Mouse (Mus musculus) liver, embryonic 13.5 days (tissue): ENCODE measurements around the gene Mdm4. TPM values are rescaled to one million over a fixed set of nuclear protein-coding genes. Genes with fewer than 3 reads are reported as not detected.
A peak's percentile ranks its signal among the peaks of the same experiment; 100 is the strongest.
"Not testable (repeated sequence)": the region's sequence is repeated elsewhere in the genome, so short reads cannot be mapped to it uniquely, and the experiment has no call there.

Experiments used
- ATAC-seq: fragments of 200-750 bp; cut with Nextera tagmentation; 2 replicates; pipeline ENCODE4 v1.8.0; 2017; ENCODE audit warnings: low read depth, mild to moderate bottlenecking, moderate number of reproducible peaks, moderate library complexity
- DNase-seq: peaks from one replicate; pipeline ENCODE4 v3.0.0; 2022
- H3K27ac ChIP-seq: fragments of 300-500 bp; sonication (generic); 2 replicates; pipeline ENCODE4 v1.5.1; 2015; ENCODE audit warnings: moderate library complexity, mild to moderate bottlenecking, inconsistent platforms
- H3K27me3 ChIP-seq: fragments of 300-500 bp; sonication (generic); 2 replicates; pipeline ENCODE4 v1.6.1; 2015; ENCODE audit warnings: mild to moderate bottlenecking, inconsistent platforms
- H3K36me3 ChIP-seq: fragments of 300-500 bp; sonication (generic); 2 replicates; pipeline ENCODE4 v1.6.1; 2015; ENCODE audit warnings: mild to moderate bottlenecking, inconsistent platforms
- H3K4me1 ChIP-seq: fragments of 300-500 bp; sonication (generic); replicated peaks from 2 replicates; pipeline ENCODE4 v1.6.1; 2015; ENCODE audit warnings: inconsistent platforms
- H3K4me2 ChIP-seq: fragments of 300-500 bp; sonication (generic); 2 replicates; pipeline ENCODE4 v1.6.1; 2015; ENCODE audit warnings: inconsistent platforms, mild to moderate bottlenecking, moderate library complexity
- H3K4me3 ChIP-seq: fragments of 300-500 bp; sonication (generic); replicated peaks from 2 replicates; pipeline ENCODE4 v1.5.1; 2015; ENCODE audit warnings: mild to moderate bottlenecking, inconsistent platforms
- H3K9ac ChIP-seq: fragments of 300-500 bp; sonication (generic); 2 replicates; pipeline ENCODE4 v1.6.1; 2015; ENCODE audit warnings: mild to moderate bottlenecking, inconsistent platforms
- H3K9me3 ChIP-seq: fragments of 300-500 bp; sonication (generic); replicated peaks from 2 replicates; pipeline ENCODE4 v1.6.1; 2016; ENCODE audit warnings: inconsistent platforms
- WGBS: fragments of 180-500 bp; shearing (Covaris S2); methylation state at CpG from one replicate; pipeline ENCODE4 v1.1.7; 2015; ENCODE audit not compliant: insufficient replicate concordance; 5-methylcytosine and 5-hydroxymethylcytosine counted together
- polyA plus RNA-seq: library from polyadenylated mRNA; unstranded; fragments of >200 nt; fragmentation: Nextera tagmentation; extraction: Ambion mirVana; gene quantifications from 2 replicates; pipeline ENCODE4 v1.2.1, GENCODE M21; 2015

The Mdm4 gene
- polyA plus RNA-seq, 1 experiment from 2014 or later = 16.8 TPM

DNA sequence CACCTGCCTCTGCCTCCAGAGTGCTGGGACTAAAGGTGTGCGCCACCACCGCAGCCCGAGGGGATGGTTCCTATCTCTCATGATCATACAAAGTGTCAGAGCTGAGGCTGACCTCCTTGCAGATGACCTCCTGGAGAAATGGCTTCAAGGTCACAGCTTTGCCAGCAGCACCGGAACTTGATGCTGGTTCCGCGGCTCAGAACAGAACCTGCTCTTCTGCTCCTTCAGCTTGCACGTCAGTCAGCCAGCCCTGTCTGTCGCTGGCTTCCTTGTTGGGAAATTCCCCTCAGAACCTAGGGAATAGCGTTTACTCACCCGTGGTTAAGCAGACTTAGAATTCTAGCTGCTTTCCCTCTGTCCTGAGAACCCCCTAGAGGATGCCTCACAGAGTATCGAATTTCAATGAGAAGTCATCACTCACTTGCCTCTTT, 19.7 kb upstream of the Mdm4 start:
- Histone ChIP-seq H3K36me3 (no peaks in the 10 kb centered on the region), H3K4me3 (no peak overlapping the region), H3K9me3 (no peaks in the 10 kb centered on the region), H3K9ac (no peak overlapping the region), H3K4me1 (peaks cover 28% of the 10 kb centered on the region), H3K27me3 (peaks cover 40% of the 10 kb centered on the region), H3K27ac (no peak overlapping the region), H3K4me2 (no peak overlapping the region)
- DNase-seq (no peak), ATAC-seq (no peak)
- 42% methylated on average over 11 of the region's 11 CpGs for WGBS

GRCm38 (mm10) chr1:133048690-133049089, 18.3 kb upstream of the Mdm4 start:
- ATAC-seq = no peak
- Histone ChIP-seq H3K4me3 (no peak overlapping the region), H3K4me2 (no peak overlapping the region), H3K4me1 (peaks cover 28% of the 10 kb centered on the region), H3K9ac (no peak overlapping the region), H3K9me3 (no peaks in the 10 kb centered on the region), H3K36me3 (no peaks in the 10 kb centered on the region), H3K27ac (no peak overlapping the region), H3K27me3 (peaks cover 48% of the 10 kb centered on the region)
- 47% methylated on average over 2 of the region's 2 CpGs for WGBS
- no peak for DNase-seq

DNA sequence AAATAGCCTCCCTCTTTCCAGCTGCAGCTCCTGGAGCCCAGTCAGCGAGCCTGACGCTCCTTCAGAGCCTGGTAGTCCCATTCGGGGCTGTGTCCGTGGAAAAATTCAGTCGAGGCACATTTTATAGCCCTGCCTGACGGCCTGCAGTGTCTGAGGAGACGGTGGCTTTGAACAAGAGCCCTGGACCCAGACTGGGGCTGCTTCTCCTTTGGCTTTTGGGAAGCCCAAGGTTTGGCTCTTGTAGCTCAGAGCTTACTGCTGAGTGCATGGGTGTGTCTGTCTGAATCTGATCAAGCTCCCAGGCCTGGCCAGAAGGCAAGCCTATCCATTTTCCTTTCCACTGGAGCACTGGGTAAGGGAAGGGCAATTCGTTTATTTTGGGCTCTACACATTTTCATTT, 17.2 kb upstream of the Mdm4 start:
- 50% methylated on average over 8 of the region's 8 CpGs for WGBS
- H3K4me3 ChIP-seq = peak overlapping the region; percentile 69; the same call in 1 of the 2 replicates

GRCm38 (mm10) chr1:133046441-133046931, 16.1 kb upstream of the Mdm4 start:
- Histone ChIP-seq H3K9ac (peak overlapping the region; percentile 79), H3K9me3 (no peaks in the 10 kb centered on the region), H3K27me3 (peaks cover 51% of the 10 kb centered on the region), H3K4me3 (peak overlapping the region; percentile 69), H3K27ac (no peak overlapping the region; the same call in 1 of the 2 replicates), H3K4me1 (peaks cover 28% of the 10 kb centered on the region), H3K36me3 (no peaks in the 10 kb centered on the region), H3K4me2 (peak overlapping the region; percentile 96)
- under 1% methylated on average over 34 of the region's 40 CpGs for WGBS
- DNase-seq (no peak), ATAC-seq (peak; percentile 19; the same call in 1 of the 2 replicates)

More for the DNA sequence above, 17.2 kb upstream of the Mdm4 start:
- H3K27me3 ChIP-seq = peaks cover 51% of the 10 kb centered on the region
- DNase-seq (no peak), ATAC-seq (no peak)
- peak overlapping the region; percentile 96 for H3K4me2 ChIP-seq
- H3K36me3 ChIP-seq = no peaks in the 10 kb centered on the region
- H3K9me3 ChIP-seq = no peaks in the 10 kb centered on the region
- H3K9ac ChIP-seq = peak overlapping the region; percentile 15; the same call in 1 of the 2 replicates
- H3K4me1 ChIP-seq = peaks cover 28% of the 10 kb centered on the region
- H3K27ac ChIP-seq = no peak overlapping the region

DNA sequence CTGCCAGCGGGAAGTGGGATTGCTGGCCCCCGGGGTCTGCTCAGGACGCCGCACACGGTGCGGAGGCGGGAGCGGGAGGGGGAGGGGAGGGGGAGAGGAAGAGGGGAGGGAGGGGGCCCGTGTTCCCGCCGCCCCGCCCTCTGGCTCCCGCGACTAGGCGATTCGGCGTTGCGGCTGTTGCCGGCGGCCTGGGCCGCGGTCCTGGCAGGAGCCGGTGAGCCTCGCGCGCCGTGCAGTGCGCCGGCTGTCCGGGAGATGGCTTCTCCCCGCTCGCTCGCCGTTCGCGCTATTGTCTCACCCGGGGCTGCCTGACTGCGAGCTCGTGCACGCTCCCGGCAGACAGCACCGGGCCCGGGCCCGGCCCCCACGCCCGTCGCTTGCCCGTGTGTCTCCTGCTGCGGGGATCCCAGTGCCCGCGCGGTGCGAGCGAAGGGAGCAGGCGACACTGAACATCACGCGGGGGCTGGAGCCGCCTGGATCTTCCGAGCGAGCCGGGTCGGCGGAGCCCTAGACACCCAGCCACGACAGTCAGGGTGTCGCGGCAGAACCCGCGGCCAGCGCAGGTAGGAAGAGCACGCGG, 15.6 kb upstream of the Mdm4 start:
- Histone ChIP-seq H3K4me3 (peak overlapping the region; percentile 69), H3K27me3 (peaks cover 51% of the 10 kb centered on the region), H3K27ac (no peak overlapping the region; the same call in 1 of the 2 replicates), H3K36me3 (no peaks in the 10 kb centered on the region), H3K4me2 (peak overlapping the region; percentile 96), H3K4me1 (peaks cover 28% of the 10 kb centered on the region), H3K9me3 (no peaks in the 10 kb centered on the region), H3K9ac (peak overlapping the region; percentile 79)
- under 1% methylated on average over 58 of the region's 71 CpGs for WGBS
- DNase-seq (peak; percentile 42), ATAC-seq (peak; percentile 71)

- Histone ChIP-seq H3K36me3 (no peaks in the 10 kb centered on the region), H3K27me3 (peaks cover 51% of the 10 kb centered on the region), H3K9ac (peak within 1 kb of the TSS; percentile 79), H3K4me2 (peak within 1 kb of the TSS; percentile 96), H3K27ac (no peak within 1 kb of the TSS; the same call in 1 of the 2 replicates), H3K4me3 (peak within 1 kb of the TSS; percentile 69), H3K4me1 (peaks cover 28% of the 10 kb centered on the region), H3K9me3 (no peaks in the 10 kb centered on the region)
- no peak for ATAC-seq
- no peak for DNase-seq
- 9% methylated on average over 15 of the region's 15 CpGs for WGBS
Measured at GRCm38 (mm10) chr1:133045011-133045860, 14.9 kb upstream of the Mdm4 start, which contains the start of gene Pik3c2b. Pik3c2b (plus strand) TSS chr1:133045667.

GRCm38 (mm10) chr1:133039505-133039949, 9.2 kb upstream of the Mdm4 start:
- no peak overlapping the region for H3K27ac ChIP-seq
- 21% methylated on average over 4 of the region's 4 CpGs for WGBS
- H3K4me2 ChIP-seq = no peak overlapping the region
- H3K9ac ChIP-seq = no peak overlapping the region
- ATAC-seq = peak; percentile 8; the same call in 1 of the 2 replicates
- no peaks in the 10 kb centered on the region for H3K36me3 ChIP-seq
- no peaks in the 10 kb centered on the region for H3K9me3 ChIP-seq
- H3K4me1 ChIP-seq = no peaks in the 10 kb centered on the region; the same call in 1 of the 2 replicates
- H3K27me3 ChIP-seq = peaks cover 6% of the 10 kb centered on the region
- H3K4me3 ChIP-seq = no peak overlapping the region
- DNase-seq = peak; percentile 48

- 64% methylated on average over 7 of the region's 7 CpGs for WGBS
- not testable (repeated sequence) for H3K36me3 ChIP-seq, H3K4me3 ChIP-seq, H3K4me2 ChIP-seq, ATAC-seq, DNase-seq, H3K27me3 ChIP-seq, H3K27ac ChIP-seq, H3K4me1 ChIP-seq, H3K9ac ChIP-seq, H3K9me3 ChIP-seq
Measured at GRCm38 (mm10) chr1:133034682-133035081, 4.3 kb upstream of the Mdm4 start.

GRCm38 (mm10) chr1:133034091-133034460, 3.7 kb upstream of the Mdm4 start:
- DNase-seq (peak; percentile 54), ATAC-seq (peak; percentile 78)
- no peaks in the 10 kb centered on the region for H3K9me3 ChIP-seq
- WGBS = 2% methylated on average over 11 of the region's 11 CpGs
- H3K9ac ChIP-seq = peak overlapping the region; percentile 68
- H3K27me3 ChIP-seq = no peaks in the 10 kb centered on the region
- H3K4me3 ChIP-seq = peak overlapping the region; percentile 64
- peak overlapping the region; percentile 68 for H3K4me2 ChIP-seq
- no peak overlapping the region for H3K27ac ChIP-seq
- H3K36me3 ChIP-seq = no peaks in the 10 kb centered on the region
- peaks cover 9% of the 10 kb centered on the region for H3K4me1 ChIP-seq

- Histone ChIP-seq H3K27ac (peak overlapping the region; percentile 61), H3K36me3 (no peaks in the 10 kb centered on the region), H3K9me3 (no peaks in the 10 kb centered on the region), H3K4me3 (peak overlapping the region; percentile 64), H3K27me3 (no peaks in the 10 kb centered on the region), H3K4me2 (peak overlapping the region; percentile 68), H3K9ac (peak overlapping the region; percentile 68), H3K4me1 (peaks cover 13% of the 10 kb centered on the region)
- WGBS = 1% methylated on average over 28 of the region's 28 CpGs
- peak; percentile 79 for DNase-seq
- peak; percentile 82 for ATAC-seq
Measured at GRCm38 (mm10) chr1:133033316-133034090, 3.1 kb upstream of the Mdm4 start.

- ATAC-seq (no peak), DNase-seq (no peak)
Measured at GRCm38 (mm10) chr1:133032981-133033315, 2.6 kb upstream of the Mdm4 start.

More at GRCm38 (mm10) chr1:133032981-133033315, 2.6 kb upstream of the Mdm4 start:
- Histone ChIP-seq H3K9me3 (no peaks in the 10 kb centered on the region), H3K9ac (peak overlapping the region; percentile 68), H3K4me1 (peaks cover 19% of the 10 kb centered on the region), H3K27ac (peak overlapping the region; percentile 61), H3K27me3 (no peaks in the 10 kb centered on the region), H3K4me2 (peak overlapping the region; percentile 68), H3K36me3 (no peaks in the 10 kb centered on the region), H3K4me3 (peak overlapping the region; percentile 64)
- WGBS = 12% methylated on average over 5 of the region's 5 CpGs
